Mouse (Mus musculus): ENCODE data around the gene Kif5a. TPM values are rescaled to one million over a fixed set of nuclear protein-coding genes. Genes with fewer than 3 reads are reported as not detected.
"Not testable (repeated sequence)": the region's sequence is repeated elsewhere in the genome, so short reads cannot be mapped to it uniquely, and the experiment has no call there.

Gene Kif5a
- total RNA-seq, 2 experiments from 2014 or later: 1,032 to 1,108 TPM

GRCm38 (mm10) chr10:127194428-127195327 lies 68.5 kb downstream of the Kif5a start:
- DNase-seq (ENCODE audit: low spot score in 2 of 2): no peak

- DNase-seq (ENCODE audit: low spot score in 2 of 2): no peak
These were observed 70.1 kb downstream of the Kif5a start for GRCm38 (mm10) chr10:127193011-127193410.

GRCm38 (mm10) chr10:127192057-127192328 lies 71.2 kb downstream of the Kif5a start:
- not testable (repeated sequence) for DNase-seq (ENCODE audit: low spot score in 2 of 2)

- DNase-seq (ENCODE audit: low spot score in 2 of 2): no peak
These were observed 71.7 kb downstream of the Kif5a start for GRCm38 (mm10) chr10:127191191-127192056.

GRCm38 (mm10) chr10:127190398-127191190 lies 72.6 kb downstream of the Kif5a start:
- no peak for DNase-seq (ENCODE audit: low spot score in 2 of 2)

GRCm38 (mm10) chr10:127189651-127190381 lies 73.3 kb downstream of the Kif5a start, which contains the start of gene Arhgef25:
Gene Arhgef25, minus strand, starts transcription at chr10:127190083.
- DNase-seq (ENCODE audit: low spot score in 2 of 2): no peak

- DNase-seq (ENCODE audit: low spot score in 2 of 2): no peak
These were observed 74.0 kb downstream of the Kif5a start for GRCm38 (mm10) chr10:127189116-127189650.

GRCm38 (mm10) chr10:127188465-127189115 lies 74.6 kb downstream of the Kif5a start:
- DNase-seq (ENCODE audit: low spot score in 2 of 2): peak in 1 of 2 experiments; percentile 71

GRCm38 (mm10) chr10:127188079-127188453 lies 75.1 kb downstream of the Kif5a start:
- no peak for DNase-seq (ENCODE audit: low spot score in 2 of 2)

- DNase-seq (ENCODE audit: low spot score in 2 of 2): peak; percentile 70 to 84
These were observed 75.6 kb downstream of the Kif5a start for GRCm38 (mm10) chr10:127187371-127188078.

- DNase-seq (ENCODE audit: low spot score in 2 of 2): no peak
These were observed 76.7 kb downstream of the Kif5a start for GRCm38 (mm10) chr10:127186451-127186850.

- no peak for DNase-seq (ENCODE audit: low spot score in 2 of 2)
These were observed 77.6 kb downstream of the Kif5a start for GRCm38 (mm10) chr10:127185506-127185905.

GRCm38 (mm10) chr10:127185101-127185500 lies 78.0 kb downstream of the Kif5a start:
- DNase-seq (ENCODE audit: low spot score in 2 of 2): no peak

- DNase-seq (ENCODE audit: low spot score in 2 of 2): no peak
These were observed 79.4 kb downstream of the Kif5a start for GRCm38 (mm10) chr10:127183759-127184158.

GRCm38 (mm10) chr10:127182624-127183023 lies 80.5 kb downstream of the Kif5a start:
- DNase-seq (ENCODE audit: low spot score in 2 of 2): no peak

- no peak for DNase-seq (ENCODE audit: low spot score in 2 of 2)
These were observed 81.6 kb downstream of the Kif5a start for GRCm38 (mm10) chr10:127181566-127181965.

GRCm38 (mm10) chr10:127180695-127181047 lies 82.5 kb downstream of the Kif5a start:
- no peak for DNase-seq (ENCODE audit: low spot score in 2 of 2)

- peak in 1 of 2 experiments; percentile 76 for DNase-seq (ENCODE audit: low spot score in 2 of 2)
These were observed 83.1 kb downstream of the Kif5a start, which contains the start of gene Slc26a10 for GRCm38 (mm10) chr10:127179871-127180694. Gene Slc26a10, minus strand, starts transcription at chr10:127180645.

Data from left cerebral cortex, adult 18-20 months (tissue).